Mouse (Mus musculus) subcutaneous adipose tissue, adult 2 months (tissue): ENCODE data around the gene Trmt13. TPM values are rescaled to one million over a fixed set of nuclear protein-coding genes. Genes with fewer than 3 reads are reported as not detected.

ENCODE experiments used
- polyA plus RNA-seq: library from polyadenylated mRNA; depleted of rRNA; stranded (reverse); fragments of >200 nt; gene quantifications from 2 replicates; pipeline ENCODE4 v1.2.3, GENCODE M21; 2012; ENCODE audit warnings: low replicate concordance; rRNA removed

The Trmt13 gene
- polyA plus RNA-seq = 4.2 and 7.9 TPM in 2 replicates

GRCm38 (mm10) chr3:116614295-116614892 lies at the start of gene Trmt13:
Trmt13 (minus strand) TSS chr3:116614587.

GRCm38 (mm10) chr3:116662463-116662863 lies 48.1 kb upstream of the Trmt13 start, which contains the start of gene Mfsd14a:
Mfsd14a (minus strand) TSS chr3:116662677.

GRCm38 (mm10) chr3:116594728-116595602 lies 19.4 kb downstream of the Trmt13 start, which contains the start of gene Sass6:
Sass6 (plus strand) TSS chr3:116594982.

GRCm38 (mm10) chr3:116562408-116563094 lies 51.8 kb downstream of the Trmt13 start, which contains the start of gene Lrrc39:
Lrrc39 (plus strand) TSS chr3:116562973.

Other genes starting within 250 kb of the Trmt13 start
- gene Cdc14a, start 190.6 kb downstream of the Trmt13 start, polyA plus RNA-seq = 1.8 and 5.6 TPM in 2 replicates
- gene Rtca, start 106.4 kb downstream of the Trmt13 start, polyA plus RNA-seq = 21.1 and 32.8 TPM in 2 replicates
- 18.3 and 28.5 TPM in 2 replicates for gene Dbt, start 101.5 kb downstream of the Trmt13 start, polyA plus RNA-seq
- 3.6 and 13.5 TPM in 2 replicates for gene Lrrc39, start 51.6 kb downstream of the Trmt13 start, polyA plus RNA-seq
- 1.3 and 3.1 TPM in 2 replicates for gene Sass6, start 19.6 kb downstream of the Trmt13 start, polyA plus RNA-seq
- gene Mfsd14a, start 48.1 kb upstream of the Trmt13 start, polyA plus RNA-seq = 29.0 and 33.6 TPM in 2 replicates
- not detected in 2 replicates for gene Gm43191, start 66.7 kb upstream of the Trmt13 start, polyA plus RNA-seq
- gene Slc35a3, start 98.2 kb upstream of the Trmt13 start, polyA plus RNA-seq = 8.8 and 10.4 TPM in 2 replicates
- 16.4 and 17.2 TPM in 2 replicates for gene Agl, start 193.6 kb upstream of the Trmt13 start, polyA plus RNA-seq
- 14.9 and 30.8 TPM in 2 replicates for gene Frrs1, start 244.9 kb upstream of the Trmt13 start, polyA plus RNA-seq